In genomic region chr6:64800965-64801364, GRCm38 (mm10) we compare ENCODE assay signal across 36 mouse cellular contexts.
"Had no signal": no experiment of that assay in that cellular context is flagged by ENCODE, and none has a peak within 500 bp of the region (broad histone marks: within the 10 kb centered on the region; RNA-seq: fewer than 3 reads in every experiment).

No protein-coding gene starts in this region.

- H3K27ac ChIP-seq: heart, embryonic 10.5 days; heart, embryonic 13.5 days; heart, embryonic 15.5 days; hindbrain, embryonic 10.5 days; hindbrain, embryonic 12.5 days; hindbrain, embryonic 13.5 days; hindbrain, embryonic 14.5 days; hindbrain, embryonic 15.5 days; hindbrain, postnatal 0 days; intestine, embryonic 15.5 days; kidney, embryonic 15.5 days; kidney, postnatal 0 days; layer of hippocampus, adult 2 months; left cerebral cortex, adult 2 months had no signal

- ATAC-seq: hindbrain, embryonic 16.5 days; hindbrain, postnatal 0 days; inflammation-experienced regulatory T-cells, adult 6 months; intestine, embryonic 15.5 days; intestine, embryonic 16.5 days; intestine, postnatal 0 days had no signal

- H3K4me1 ChIP-seq: heart, embryonic 10.5 days; heart, embryonic 12.5 days; heart, embryonic 13.5 days; hindbrain, embryonic 12.5 days; intestine, embryonic 15.5 days had no signal

- H3K36me3 ChIP-seq: heart, embryonic 10.5 days; heart, embryonic 12.5 days; heart, embryonic 13.5 days; heart, embryonic 15.5 days; hindbrain, embryonic 10.5 days; hindbrain, embryonic 12.5 days; hindbrain, embryonic 13.5 days; hindbrain, embryonic 15.5 days; intestine, embryonic 15.5 days; kidney, embryonic 15.5 days had no signal

- H3K9ac ChIP-seq: heart, embryonic 12.5 days; heart, embryonic 13.5 days; heart, embryonic 15.5 days; hindbrain, embryonic 12.5 days; hindbrain, embryonic 13.5 days; hindbrain, embryonic 14.5 days; hindbrain, embryonic 15.5 days; intestine, embryonic 15.5 days; kidney, embryonic 15.5 days had no signal

- DNase-seq: heart, postnatal 10 days; heart, postnatal 14 days; heart, postnatal 36 days; heart, postnatal 4 days; kidney, adult 11 months; kidney, adult 18-20 months; kidney, adult 2 months; kidney, adult 8-10 months; kidney, adult 9 months; kidney, postnatal 10 days; kidney, postnatal 14 days; kidney, postnatal 25 days; kidney, postnatal 36 days; kidney, postnatal 4 days; layer of hippocampus, adult 9-11 months; layer of hippocampus, postnatal 36 days had no signal

- H3K4me2 ChIP-seq: heart, embryonic 11.5 days; heart, embryonic 12.5 days; heart, embryonic 13.5 days; heart, embryonic 15.5 days; hindbrain, embryonic 12.5 days; hindbrain, embryonic 13.5 days; hindbrain, embryonic 14.5 days; hindbrain, embryonic 15.5 days; intestine, embryonic 15.5 days; kidney, embryonic 15.5 days had no signal

- H3K27me3 ChIP-seq: intestine, embryonic 15.5 days had no signal

- H3K4me3 ChIP-seq: heart, embryonic 10.5 days; heart, embryonic 12.5 days; heart, embryonic 13.5 days; heart, embryonic 15.5 days; hindbrain, embryonic 10.5 days; hindbrain, embryonic 12.5 days; hindbrain, embryonic 13.5 days; hindbrain, embryonic 15.5 days; intestine, embryonic 15.5 days; kidney, embryonic 15.5 days; layer of hippocampus, adult 2 months; left cerebral cortex, adult 2 months had no signal

- H3K9me3 ChIP-seq: heart, embryonic 10.5 days; heart, embryonic 13.5 days; heart, embryonic 15.5 days; hindbrain, embryonic 10.5 days; hindbrain, embryonic 12.5 days; hindbrain, embryonic 13.5 days; hindbrain, embryonic 15.5 days; intestine, embryonic 15.5 days; kidney, embryonic 15.5 days had no signal
